Mouse (Mus musculus) ovary, adult 18-20 months (tissue): ENCODE measurements around the gene Uhrf2.
"Not testable (repeated sequence)": the region's sequence is repeated elsewhere in the genome, so short reads cannot be mapped to it uniquely, and the experiment has no call there.

Experiments
- DNase-seq: peaks from one replicate; pipeline ENCODE4 v3.0.0; 2022; ENCODE audit warnings: low spot score, mixed read lengths

Uhrf2 gene

DNA sequence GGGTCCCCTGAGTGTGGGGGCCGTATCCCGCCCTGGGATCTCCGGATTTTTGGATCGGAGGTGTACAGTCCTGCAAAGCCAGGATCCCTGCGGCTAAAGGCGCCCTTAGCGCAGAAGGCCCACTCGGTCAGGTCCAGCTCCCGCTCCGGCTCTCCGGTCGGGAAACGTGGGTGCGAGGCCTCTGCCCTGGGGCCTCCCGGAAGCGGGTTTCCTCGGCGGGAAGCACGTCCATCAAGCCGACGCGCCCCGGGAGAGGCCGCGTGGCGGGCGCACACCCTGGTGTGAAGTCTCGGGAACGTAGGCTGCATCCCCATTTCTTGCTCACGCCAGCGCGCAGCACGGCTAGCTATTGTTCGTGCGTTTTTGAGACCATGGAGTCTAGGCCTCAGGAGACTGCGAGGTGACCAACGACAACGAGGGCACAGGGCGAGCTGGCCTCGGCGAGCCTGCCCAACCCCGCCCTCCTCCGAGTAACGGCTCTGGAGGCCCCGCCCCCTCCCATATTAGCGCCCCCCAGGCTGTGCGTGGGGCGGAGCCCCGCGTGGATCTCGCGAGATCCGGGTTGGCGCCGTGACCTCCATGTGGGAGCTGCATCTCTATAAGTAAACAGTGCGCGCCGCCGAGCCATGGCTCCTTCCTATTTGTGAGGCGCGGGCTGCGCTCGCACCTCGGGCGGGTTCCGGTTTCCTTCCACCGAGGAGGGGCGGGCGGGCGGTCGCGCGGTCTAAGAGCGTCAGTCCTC, at the start of gene Uhrf2:
Uhrf2 (plus strand) TSS at position 620 of the 742 bp plus-strand sequence.
- DNase-seq: peak; percentile 94

DNA sequence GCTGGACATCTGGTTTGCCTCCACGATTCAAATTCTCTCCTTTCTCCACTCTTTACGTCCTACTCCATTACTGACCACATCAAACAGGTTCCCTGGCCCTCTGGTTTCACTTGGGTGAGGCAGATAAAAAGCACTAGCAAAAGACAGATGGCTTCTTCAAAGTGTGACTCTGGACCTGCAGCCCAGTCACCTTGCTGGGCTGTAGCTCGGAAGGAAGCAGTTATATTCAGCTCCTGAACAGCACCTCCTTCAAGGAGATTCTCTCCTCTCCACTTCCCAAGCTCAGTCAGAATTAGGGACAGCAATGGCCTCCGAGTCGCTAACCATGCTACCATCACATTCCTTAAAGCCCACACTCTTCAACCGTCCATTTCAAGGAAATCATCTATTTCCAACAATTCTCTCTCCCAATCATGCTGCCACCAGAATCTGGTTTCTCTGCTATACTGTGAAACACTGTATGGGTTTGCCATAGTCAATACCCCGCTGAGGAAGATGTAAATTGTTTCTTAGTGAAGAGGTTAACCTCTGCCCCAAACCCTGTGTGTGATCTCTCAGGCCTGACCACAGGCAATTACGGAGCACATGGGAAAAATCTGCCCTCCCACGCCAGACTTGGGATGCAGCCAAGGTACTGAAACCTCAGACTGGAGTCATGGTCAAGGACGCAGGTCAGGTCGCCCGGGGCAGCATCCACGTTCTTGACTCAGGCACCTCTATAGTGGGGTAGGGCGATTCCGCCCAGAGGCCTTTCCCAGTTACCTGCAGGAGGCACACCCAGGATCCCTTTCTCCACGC, 45.9 kb upstream of the Uhrf2 start:
- peak; percentile 41 for DNase-seq

DNA sequence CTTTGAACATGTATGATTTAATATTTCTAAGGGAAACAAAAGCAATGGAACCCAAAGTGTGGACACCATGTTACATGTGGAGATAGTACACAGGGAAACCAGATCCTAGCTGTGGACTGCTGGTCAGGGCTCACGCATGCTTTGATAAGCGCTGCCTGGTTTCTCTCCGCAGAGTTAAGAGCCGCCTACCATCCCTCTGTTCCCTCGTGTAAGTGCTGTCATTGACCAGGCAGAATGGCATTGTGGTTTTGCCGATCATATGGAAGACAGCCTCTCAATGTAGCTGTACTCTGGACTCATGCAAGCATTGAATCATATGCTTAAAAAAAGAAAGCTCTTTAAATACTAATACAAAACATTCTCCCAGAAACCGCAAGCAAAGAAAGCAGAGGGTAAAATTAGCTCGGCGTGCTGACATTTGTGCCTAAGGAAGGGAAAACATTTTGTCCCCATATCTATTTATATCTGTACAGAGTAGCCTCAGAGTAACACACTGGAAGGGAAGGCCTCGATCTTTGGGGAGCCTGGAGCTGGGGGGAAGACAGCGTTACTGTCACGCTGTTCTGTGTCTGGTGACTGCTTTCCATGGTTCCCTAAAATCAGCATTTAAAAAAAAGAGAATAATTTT, 43.7 kb upstream of the Uhrf2 start:
- no peak for DNase-seq

DNA sequence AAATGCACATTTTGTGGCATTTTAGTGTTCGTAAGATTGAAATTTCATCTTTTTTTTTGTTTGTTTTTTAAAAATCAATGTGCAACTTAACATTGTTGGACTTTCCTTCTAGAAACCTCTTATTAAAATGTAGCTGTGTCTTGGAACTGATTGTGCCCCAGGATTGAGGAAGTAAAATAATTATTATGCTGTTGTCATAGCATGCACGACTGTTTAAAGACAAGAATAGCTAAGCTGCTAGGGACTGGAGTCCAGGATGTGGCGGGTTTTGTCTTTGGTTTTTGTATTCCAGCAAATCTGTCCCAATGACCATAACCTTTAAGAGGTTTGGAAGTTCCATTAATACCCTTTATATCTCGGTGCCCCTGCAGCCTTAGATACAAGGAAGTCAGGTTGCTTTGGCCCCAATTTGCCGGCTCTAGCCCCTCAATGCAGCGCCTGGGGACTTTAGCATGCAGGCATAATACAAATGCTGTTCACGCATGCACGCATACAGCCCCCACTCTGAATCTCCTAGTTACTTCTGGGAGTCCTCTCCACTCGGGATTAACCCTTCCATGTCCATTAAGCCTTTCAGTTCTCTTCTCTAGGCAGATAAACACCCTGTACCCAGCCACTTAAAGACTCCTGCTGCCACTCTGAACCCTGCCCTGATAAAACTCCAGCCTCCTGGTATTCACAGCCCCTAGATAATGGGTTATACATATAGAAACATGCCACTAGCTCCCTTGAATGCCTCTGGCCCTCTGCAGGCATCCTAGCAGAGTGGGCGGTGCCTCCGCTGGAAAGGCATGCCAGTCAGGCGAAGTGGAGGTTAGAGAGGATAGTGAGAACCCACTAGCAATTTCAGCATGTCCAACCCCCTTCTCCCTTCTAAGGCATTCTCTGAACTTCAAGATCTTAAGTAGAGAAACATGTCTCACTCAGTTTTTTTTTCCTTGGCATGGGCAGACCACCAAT, 29.6 kb upstream of the Uhrf2 start:
- DNase-seq: no peak

DNA sequence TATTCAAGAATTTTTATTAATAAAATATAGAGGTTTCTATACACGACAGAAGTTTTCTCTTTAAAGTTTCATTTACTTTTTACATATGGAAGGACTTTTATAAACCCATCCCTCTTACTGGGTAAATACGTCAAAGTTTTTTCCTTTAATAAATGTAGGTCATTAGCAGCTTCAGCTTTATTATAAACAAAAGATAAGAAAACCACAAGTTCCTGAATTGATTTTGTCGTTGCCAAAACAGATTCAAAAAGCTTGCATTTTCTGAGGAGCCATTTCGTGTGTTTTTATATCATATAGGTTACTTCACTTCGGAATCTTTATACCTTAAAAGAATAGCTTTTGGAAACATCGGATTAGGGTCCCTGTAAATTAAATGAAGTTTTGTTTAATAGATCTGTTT, 28.8 kb upstream of the Uhrf2 start:
- no peak for DNase-seq

DNA sequence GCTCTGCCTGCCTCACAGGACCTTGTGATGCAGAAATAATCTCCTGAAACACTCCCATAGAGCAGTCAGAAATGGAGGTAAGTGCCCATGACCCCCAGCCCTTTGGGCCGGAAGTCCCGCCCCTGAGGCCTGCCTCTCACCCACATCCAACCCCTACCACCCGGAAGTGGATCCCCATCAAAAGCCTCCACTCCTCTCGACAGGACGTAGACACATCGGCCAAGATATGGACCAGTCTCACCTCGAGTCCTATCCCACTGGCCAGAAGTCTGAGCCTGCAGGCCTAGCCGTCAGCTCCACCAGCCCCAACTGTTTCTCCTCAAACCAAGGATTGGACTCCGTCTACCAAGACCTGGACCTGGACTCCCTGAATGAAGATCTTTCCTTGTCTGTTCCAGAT, 26.7 kb upstream of the Uhrf2 start, which contains the start of gene Trpd52l3:
Trpd52l3 (plus strand) TSS at position 170 of the 400 bp plus-strand sequence.
- no peak for DNase-seq

DNA sequence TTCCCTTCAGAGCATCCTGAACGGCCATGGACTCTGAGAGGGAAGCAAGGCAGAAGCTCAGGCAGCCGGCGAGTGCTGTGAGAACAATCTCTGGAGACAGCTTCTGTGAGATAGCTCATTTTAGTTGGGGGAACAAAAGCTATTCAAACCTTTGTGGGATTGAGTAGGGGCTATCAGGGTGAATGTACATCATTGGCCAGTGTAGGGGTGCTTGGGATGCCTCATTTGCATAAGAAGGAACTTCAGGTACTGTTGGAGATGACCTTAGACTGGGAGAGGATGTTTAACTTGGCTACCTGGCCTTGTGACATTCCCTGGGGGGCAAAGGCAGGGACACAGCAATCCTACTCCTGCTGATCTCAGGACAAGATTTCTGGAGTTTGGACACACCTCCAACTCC, 23.9 kb upstream of the Uhrf2 start:
- DNase-seq: no peak

DNA sequence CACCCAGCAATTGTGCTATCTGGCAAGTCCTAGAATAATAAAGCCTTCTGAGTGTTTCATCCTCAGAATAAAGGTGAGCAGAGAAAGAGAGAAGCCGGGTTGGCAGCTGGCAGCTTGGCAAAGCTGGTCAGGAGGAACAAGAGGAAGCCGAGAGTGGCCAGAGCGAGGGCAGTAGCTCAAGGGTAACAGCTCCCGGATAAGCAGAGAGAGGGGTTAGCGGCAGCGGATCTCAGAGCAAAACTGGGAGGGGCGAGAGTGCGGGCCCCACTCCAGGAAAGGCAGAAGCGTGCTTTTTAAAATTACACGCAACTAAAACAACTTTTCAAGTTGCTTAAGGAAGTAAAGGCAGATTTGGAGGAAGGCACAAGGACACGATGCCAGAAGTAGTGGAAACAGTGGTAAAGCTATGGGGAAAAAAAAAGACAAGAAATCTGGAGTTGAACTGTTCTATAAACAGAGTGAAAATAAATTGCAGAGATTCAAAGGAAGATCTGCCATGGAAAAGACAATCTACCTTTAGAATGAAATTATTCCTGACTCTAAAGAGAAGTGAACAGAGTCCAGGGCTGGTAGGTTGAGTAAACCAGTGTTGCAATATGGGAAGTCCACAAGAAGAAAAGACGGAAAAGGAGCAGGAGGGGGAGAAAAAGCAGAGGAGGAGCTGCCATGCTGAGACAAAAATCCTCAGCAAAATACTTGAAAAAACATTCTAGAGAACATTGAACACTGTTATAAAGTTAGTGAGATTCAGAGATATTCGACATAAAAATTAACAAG, 19.6 kb upstream of the Uhrf2 start:
- no peak for DNase-seq

DNA sequence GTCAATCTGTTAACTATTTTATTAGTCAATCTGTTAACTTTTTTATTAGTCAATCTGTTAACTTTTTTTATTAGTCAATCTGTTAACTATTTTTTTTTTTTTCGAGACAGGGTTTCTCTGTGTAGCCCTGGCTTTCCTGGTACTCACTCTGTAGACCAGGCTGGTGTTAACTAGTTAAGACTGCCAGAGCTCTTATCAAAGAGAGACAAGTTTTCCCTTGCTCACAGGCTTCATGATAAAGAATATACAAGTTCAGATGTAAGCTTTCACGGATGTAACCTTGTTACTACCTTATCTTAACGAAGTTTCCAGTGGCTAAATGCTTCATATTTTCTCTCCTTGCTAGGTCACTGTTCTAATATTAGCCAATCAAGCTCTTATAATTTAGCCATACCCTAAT, 16.0 kb upstream of the Uhrf2 start:
- DNase-seq: no peak

DNA sequence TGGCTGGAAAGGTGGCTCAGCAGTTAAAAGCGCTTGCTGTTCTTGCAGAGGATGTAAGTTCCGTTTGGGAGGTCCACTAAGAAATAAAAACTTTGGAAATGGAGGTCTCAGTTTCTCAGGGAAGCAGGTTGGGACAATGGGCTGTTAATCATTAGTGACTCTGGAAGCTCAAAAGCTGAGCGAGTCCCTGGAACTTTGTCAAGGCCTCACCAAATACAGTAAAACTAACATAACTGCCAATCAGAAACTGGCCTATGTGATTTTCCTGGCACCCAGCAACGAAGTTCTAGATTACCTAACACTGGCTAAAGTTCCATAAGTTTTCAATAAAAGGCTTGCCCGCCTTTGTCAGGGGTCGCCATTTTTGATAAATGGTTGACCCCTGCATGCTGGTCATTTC, 14.2 kb upstream of the Uhrf2 start:
- DNase-seq: no peak

DNA sequence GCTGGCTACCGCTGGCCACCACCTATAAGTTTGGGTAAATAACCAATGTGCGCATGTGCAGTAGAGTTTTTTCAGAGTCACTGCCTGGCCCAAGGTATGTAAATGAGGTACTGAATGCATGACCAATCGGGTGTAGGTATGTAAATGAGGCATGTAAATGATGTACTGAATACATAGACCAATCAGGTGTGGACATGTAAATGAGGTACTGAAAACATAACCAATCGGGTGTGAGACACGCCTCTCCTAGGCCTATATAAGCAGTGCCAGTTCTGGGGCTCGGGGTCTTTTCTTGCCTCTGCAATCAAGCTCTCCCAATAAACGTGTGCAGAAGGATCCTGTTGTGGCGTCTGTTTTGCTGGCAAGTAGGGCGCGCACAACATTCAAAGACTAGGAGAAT, 6.9 kb upstream of the Uhrf2 start:
- DNase-seq: not testable (repeated sequence)

DNA sequence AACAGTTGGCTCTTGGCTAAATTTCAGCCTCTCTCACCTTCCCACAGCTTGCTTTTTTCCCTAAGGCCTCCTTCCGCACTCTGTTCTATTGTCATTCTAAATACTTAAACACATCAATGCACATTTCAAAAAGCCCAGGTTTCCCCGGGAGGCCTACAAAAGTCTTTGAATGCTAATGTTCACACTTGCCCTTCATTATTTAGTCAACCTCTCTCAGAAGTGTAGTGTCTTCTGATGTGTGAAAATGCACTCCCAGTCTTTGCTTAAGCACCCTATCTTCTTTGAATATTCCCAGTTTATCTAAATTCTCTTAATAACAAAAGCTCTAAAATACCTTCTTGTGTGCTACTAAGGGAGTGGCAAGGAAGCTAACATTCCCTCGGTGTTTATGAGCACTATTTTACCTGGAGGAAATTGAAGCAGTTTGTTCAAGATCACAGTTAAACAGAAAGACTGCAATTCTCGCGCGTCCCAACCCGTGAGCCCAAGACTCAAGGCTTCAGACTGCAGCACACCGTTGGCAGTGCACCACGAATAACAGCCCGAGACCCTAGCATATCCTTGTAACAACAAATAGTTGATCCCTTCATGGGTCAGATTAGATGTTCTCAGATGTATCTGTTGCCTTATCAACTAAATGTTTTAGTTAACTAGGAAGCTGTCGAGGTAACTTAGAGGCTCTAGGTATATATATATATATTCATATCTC, 1.2 kb upstream of the Uhrf2 start:
- DNase-seq: no peak

DNA sequence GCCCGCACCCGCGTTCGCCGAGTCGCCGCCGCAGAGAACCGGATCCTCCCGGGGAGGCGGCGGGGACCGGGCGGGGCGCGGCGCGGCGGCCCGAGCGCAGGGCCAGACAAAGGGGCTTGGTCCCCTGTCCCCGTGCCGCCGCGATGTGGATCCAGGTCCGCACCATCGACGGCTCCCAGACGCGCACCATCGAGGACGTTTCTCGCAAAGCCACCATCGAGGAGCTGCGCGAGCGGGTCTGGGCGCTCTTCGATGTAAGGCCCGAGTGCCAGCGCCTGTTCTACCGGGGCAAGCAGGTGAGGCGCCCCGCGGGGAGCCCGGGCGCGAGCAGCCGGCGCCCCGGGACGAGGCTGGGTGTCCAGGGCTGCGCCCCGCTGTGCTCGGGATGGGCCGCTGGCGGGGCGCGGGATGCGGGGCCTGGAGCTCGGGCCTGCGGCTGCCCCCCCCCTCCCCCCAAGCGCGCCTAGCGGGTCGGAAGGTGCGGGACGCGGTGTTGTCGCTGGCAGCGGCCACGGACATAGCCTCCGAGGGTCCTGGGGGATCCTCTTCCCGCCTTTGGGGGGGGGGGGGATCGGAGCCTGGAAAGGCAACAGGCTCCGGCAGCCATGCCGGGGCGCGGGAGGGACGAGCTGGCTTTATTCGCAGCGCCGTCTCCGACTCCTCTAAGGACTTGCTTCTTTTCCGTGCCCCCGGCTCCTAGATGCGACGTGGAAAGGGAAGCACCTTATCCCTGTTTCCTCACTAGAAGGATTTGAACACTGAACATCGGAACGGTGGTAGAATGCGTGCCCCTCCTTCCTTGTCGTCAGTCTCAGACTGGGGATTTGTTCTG, 539 bp downstream of the Uhrf2 start:
- no peak for DNase-seq

DNA sequence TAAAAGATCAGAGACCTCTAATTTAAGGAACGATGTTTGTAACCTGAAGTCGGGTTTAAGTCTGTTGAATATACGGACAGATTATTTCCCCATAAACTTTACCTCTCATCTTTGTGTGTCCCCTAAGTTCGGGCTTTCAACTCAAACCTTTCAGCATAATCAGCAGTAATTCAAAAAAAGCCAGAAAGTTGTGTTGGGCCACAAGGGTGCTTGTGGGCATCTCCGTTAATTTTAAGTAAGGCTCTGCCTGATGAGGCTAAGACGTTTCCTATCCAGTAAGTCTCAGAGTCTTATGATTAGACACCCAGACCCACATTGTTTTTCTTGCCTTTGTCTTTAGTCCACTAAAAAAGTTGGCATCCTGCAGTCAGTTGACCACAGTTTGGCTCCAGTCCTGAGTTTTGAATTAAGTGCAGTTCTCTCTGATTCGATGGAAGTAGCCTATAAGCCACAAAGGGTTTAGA, 1.2 kb downstream of the Uhrf2 start:
- DNase-seq: no peak

DNA sequence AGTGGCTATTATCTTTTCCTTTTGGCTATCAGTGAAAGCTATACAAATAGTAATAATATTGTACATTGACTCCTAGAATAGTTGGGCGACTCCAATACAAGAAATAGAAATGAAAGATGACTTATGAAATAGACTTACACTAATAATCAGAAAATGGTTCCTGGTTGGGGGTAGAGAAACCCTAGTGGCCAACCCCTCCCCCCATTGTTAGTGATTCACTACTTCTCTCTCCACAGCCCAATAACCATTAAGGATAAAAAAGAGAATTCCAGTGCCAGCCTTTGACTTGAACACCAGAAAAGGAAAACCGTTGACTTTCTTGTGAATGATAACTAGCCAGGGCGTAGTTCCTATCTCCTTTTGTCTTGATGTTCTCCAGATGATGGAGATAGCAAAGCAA, 1.9 kb downstream of the Uhrf2 start:
- no peak for DNase-seq

DNA sequence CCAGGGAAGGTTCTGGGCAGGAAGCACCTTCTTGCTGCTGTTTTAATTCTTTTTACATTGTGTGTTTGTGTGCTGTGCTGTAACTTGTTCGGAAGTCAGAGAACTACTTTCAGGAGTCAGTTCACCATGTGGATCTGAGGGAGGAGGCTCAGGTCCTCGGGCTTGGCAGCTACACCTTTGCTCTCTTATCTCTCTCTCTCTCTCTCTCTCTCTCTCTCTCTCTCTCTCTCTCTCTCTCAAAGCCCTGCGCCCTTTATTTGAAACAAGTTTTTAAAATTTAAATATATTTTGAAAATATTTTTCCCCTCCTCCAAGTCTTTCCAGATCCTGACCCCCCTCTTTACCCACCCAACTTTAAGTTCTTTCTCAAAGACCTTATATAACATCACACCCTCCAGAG, 5.0 kb downstream of the Uhrf2 start:
- DNase-seq: no peak

DNA sequence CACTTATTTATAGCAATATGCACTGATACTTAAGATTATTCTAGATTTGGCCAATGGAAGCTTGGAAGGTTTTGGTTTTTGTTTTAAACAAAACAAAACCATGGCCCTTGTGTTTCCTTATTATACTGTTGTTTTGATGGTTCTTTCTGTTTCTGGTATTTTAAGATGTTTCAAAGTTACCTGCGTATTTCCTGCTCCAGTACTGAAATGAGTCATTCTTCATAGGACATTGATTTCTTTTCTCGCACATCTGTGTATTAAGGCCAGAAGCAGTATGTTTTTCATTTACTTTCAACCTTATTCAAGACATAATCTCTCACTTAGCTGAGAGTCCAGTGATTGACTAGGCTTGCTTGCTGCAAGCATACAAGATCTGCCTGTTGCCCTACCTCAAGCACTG, 13.4 kb downstream of the Uhrf2 start:
- no peak for DNase-seq

DNA sequence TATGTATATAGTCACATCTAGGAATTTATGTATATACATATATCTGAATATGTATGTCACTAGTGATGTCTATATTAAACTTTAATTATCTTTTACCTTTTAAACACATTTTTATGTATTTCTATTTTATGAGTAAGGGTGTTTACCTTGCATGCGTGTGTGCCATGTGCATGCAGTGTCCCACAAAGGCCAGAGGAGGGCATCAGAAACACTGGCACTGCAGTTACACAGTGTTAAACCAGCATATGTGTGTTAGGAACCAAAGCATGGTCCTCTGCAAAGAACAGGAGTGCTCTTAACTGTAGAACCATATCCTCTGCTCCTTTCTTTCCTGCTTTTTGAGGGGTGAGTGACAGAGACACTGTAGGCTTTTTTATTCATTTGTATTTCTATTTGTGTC, 14.3 kb downstream of the Uhrf2 start:
- no peak for DNase-seq

DNA sequence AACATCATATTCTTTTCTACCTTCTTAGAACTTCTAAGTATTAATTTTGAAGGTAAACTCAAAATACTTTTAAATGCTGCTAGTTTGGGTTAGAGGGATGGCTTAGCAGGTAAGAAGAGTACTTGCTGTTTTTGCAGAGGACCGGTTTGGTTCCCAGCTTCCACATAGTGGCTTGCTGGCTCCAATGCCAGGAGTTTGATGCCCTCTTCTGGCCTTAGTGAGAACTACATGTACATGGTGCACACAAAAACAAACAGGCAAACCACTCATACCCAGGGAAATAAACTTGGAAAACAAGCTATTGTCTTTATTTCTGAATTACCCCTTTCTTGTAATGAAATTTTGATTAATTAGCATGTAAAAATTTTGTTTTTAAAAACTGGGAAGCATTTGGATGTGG, 15.5 kb downstream of the Uhrf2 start:
- no peak for DNase-seq
